Mouse (Mus musculus): ENCODE measurements at regions not wholly inside any gene's neighbourhood (a gene's known extent, or its start where the extent isn't known, plus 50 kb on each side); places are given as distances from the start of the nearest gene placed in this dataset.

- Histone ChIP-seq H3K27ac (replicated peaks) (no peak overlapping the region), H3K4me2 (replicated peaks) (no peak overlapping the region), H3K36me3 (no peaks in the 10 kb centered on the region), H3K9me3 (replicated peaks) (no peaks in the 10 kb centered on the region), H3K27me3 (no peaks in the 10 kb centered on the region), H3K4me1 (no peaks in the 10 kb centered on the region), H3K4me3 (replicated peaks) (no peak overlapping the region), H3K9ac (no peak overlapping the region)
- ATAC-seq (ENCODE audit: insufficient number of reproducible peaks, low FRiP score, low TSS enrichment, low read depth) = no peak
- WGBS = 44% methylated on average over 3 of the region's 3 CpGs
These were observed 157.8 kb upstream of the Chl1 start for GRCm38 (mm10) chr6:103352405-103353124.

DNA sequence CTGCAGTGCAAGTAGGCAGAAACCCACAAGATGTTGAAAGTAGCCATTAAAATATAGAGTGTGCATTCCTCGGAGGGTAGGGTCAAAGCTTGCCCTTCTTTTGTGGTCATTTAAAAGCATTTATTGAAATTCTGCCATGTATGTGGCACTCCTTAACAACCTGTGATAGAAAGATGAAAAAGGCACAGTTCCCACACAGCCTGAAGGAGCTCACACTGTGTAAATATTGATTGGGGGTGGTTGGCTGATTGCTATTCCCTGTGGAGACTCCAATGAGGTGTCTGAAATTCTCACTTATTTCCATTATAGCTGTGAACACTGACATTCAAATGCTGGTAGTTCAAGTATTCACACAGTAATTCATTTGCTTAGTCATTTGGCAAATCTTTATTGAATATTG is 157.0 kb upstream of the Chl1 start:
- ATAC-seq (ENCODE audit: insufficient number of reproducible peaks, low FRiP score, low TSS enrichment, low read depth) = no peak
- no peaks in the 10 kb centered on the region for H3K9me3 ChIP-seq (replicated peaks)
- H3K9ac ChIP-seq = no peak overlapping the region
- no peak overlapping the region for H3K4me3 ChIP-seq (replicated peaks)
- 71% methylated on average over 1 of the region's 1 CpGs for WGBS
- no peaks in the 10 kb centered on the region for H3K27me3 ChIP-seq
- H3K36me3 ChIP-seq = no peaks in the 10 kb centered on the region
- no peaks in the 10 kb centered on the region for H3K4me1 ChIP-seq
- H3K27ac ChIP-seq (replicated peaks) = no peak overlapping the region
- no peak overlapping the region for H3K4me2 ChIP-seq (replicated peaks)

DNA sequence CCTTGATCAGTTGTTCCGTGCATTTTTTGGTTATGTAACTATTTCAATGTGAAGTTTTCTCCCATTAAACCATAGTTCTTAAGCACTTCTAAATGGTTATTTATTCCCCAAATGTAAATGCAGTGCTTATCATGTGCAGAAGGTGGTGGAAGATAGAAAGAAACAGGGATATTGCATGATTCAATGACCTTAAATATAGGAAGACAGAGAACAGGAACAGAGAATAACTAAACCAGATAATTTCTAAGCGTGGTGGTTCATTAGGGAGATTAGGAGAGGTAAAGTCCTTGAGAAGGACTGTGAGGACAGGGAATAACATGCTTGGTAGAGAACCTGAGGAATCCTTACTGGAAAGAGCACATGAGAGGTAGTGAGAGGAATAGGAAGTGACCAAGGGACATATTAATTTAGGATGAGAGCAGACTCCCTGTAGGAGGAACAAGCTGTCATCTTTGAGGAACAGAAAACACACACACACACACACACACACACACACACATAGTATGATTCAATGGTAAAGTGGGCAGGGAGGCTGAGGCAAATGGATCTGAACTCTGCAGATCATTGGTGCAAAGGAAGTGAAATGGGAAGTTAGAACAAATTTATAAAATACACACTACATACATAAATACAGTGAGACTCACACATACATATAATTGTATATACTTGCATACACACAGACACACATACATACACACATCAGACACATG is 143.4 kb upstream of the Chl1 start:
- H3K4me1 ChIP-seq = no peaks in the 10 kb centered on the region
- WGBS = 77% methylated on average over 2 of the region's 2 CpGs
- ATAC-seq (ENCODE audit: insufficient number of reproducible peaks, low FRiP score, low TSS enrichment, low read depth) = no peak
- no peaks in the 10 kb centered on the region for H3K27me3 ChIP-seq
- H3K9me3 ChIP-seq (replicated peaks) = no peaks in the 10 kb centered on the region
- H3K4me3 ChIP-seq (replicated peaks) = no peak overlapping the region
- no peak overlapping the region for H3K27ac ChIP-seq (replicated peaks)
- H3K36me3 ChIP-seq = no peaks in the 10 kb centered on the region
- H3K4me2 ChIP-seq (replicated peaks) = no peak overlapping the region
- no peak overlapping the region for H3K9ac ChIP-seq

- Histone ChIP-seq H3K36me3 (no peaks in the 10 kb centered on the region), H3K4me3 (replicated peaks) (no peak overlapping the region), H3K4me1 (no peaks in the 10 kb centered on the region), H3K27ac (replicated peaks) (no peak overlapping the region), H3K4me2 (replicated peaks) (no peak overlapping the region), H3K9me3 (replicated peaks) (no peaks in the 10 kb centered on the region), H3K9ac (no peak overlapping the region), H3K27me3 (no peaks in the 10 kb centered on the region)
- 57% methylated on average over 7 of the region's 7 CpGs for WGBS
- ATAC-seq (ENCODE audit: insufficient number of reproducible peaks, low FRiP score, low TSS enrichment, low read depth) = no peak
These were observed 135.4 kb upstream of the Chl1 start for GRCm38 (mm10) chr6:103374956-103375355.

DNA sequence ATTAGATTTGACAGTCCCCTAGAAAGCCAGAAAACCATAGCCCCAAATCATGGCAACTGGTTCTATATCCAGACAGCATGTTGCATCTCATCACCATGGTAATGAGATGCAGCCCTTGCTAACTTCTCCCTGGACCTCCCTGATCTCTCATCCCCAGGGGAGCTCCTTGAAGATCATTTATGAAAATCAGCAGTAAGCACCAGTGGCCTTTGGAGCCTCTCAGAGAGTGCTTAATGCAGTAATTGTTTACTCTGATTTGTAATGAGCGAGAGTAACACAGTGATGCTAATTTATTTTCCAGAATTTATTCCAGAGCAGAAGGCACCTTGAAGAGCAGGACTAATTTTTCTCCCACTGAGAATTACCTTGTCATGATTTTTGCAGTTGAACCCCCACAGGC is 133.1 kb upstream of the Chl1 start:
- no peaks in the 10 kb centered on the region for H3K9me3 ChIP-seq (replicated peaks)
- no peaks in the 10 kb centered on the region for H3K4me1 ChIP-seq
- WGBS = 66% methylated on average over 1 of the region's 1 CpGs
- ATAC-seq (ENCODE audit: insufficient number of reproducible peaks, low FRiP score, low TSS enrichment, low read depth) = no peak
- no peak overlapping the region for H3K27ac ChIP-seq (replicated peaks)
- H3K4me2 ChIP-seq (replicated peaks) = no peak overlapping the region
- no peaks in the 10 kb centered on the region for H3K27me3 ChIP-seq
- H3K36me3 ChIP-seq = no peaks in the 10 kb centered on the region
- no peak overlapping the region for H3K9ac ChIP-seq
- H3K4me3 ChIP-seq (replicated peaks) = no peak overlapping the region

GRCm38 (mm10) chr6:103378047-103378446 is 132.3 kb upstream of the Chl1 start:
- H3K27ac ChIP-seq (replicated peaks) = no peak overlapping the region
- no peak overlapping the region for H3K4me3 ChIP-seq (replicated peaks)
- H3K4me2 ChIP-seq (replicated peaks) = no peak overlapping the region
- no peaks in the 10 kb centered on the region for H3K27me3 ChIP-seq
- H3K9ac ChIP-seq = no peak overlapping the region
- H3K4me1 ChIP-seq = no peaks in the 10 kb centered on the region
- no peaks in the 10 kb centered on the region for H3K36me3 ChIP-seq
- no peak for ATAC-seq (ENCODE audit: insufficient number of reproducible peaks, low FRiP score, low TSS enrichment, low read depth)
- H3K9me3 ChIP-seq (replicated peaks) = no peaks in the 10 kb centered on the region

DNA sequence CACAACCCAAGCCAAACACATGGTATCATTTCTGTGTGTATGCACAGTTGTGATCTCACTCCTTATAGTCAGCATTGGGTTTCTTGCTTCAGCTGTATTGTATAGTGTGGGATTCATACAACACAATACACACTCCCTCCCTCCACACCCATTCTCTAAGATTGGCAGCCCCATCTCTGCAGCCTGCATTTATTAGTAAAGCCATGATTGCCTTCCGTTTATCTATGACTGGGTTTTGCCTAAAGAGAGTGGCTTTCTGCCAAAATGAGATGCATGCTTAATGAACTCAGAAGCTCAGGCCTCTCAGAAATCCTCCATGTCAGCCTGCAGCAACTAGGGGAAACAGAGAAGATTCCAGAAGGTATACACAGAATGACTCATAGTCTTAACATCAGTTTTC is 129.4 kb upstream of the Chl1 start:
- no peak for ATAC-seq (ENCODE audit: insufficient number of reproducible peaks, low FRiP score, low TSS enrichment, low read depth)
- H3K36me3 ChIP-seq = no peaks in the 10 kb centered on the region
- H3K27me3 ChIP-seq = no peaks in the 10 kb centered on the region
- no peaks in the 10 kb centered on the region for H3K9me3 ChIP-seq (replicated peaks)
- no peak overlapping the region for H3K9ac ChIP-seq
- WGBS = 21% methylated on average over 1 of the region's 1 CpGs
- H3K27ac ChIP-seq (replicated peaks) = no peak overlapping the region
- H3K4me2 ChIP-seq (replicated peaks) = no peak overlapping the region
- H3K4me1 ChIP-seq = no peaks in the 10 kb centered on the region
- no peak overlapping the region for H3K4me3 ChIP-seq (replicated peaks)

DNA sequence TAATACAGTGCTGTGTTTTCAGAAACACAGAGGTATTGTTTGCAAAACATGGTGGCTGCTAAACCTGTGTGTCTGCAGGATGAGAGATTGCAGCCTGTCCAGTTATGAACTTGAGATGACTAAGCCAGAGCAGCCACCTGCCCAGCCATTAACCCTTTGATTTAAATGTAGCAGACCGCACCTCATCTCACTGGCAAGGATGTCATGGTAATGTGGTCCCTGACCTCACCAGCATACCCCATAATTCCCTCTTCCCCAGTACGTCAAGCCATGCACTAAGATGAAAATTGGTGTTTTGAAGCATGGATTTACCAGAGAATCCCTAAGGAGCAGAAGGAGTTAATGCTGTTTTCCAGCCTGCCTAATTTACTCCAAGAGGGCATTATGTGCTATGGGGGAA is 128.5 kb upstream of the Chl1 start:
- H3K9ac ChIP-seq = no peak overlapping the region
- H3K9me3 ChIP-seq (replicated peaks) = no peaks in the 10 kb centered on the region
- no peak for ATAC-seq (ENCODE audit: insufficient number of reproducible peaks, low FRiP score, low TSS enrichment, low read depth)
- H3K4me3 ChIP-seq (replicated peaks) = no peak overlapping the region
- no peaks in the 10 kb centered on the region for H3K4me1 ChIP-seq
- no peaks in the 10 kb centered on the region for H3K27me3 ChIP-seq
- 61% methylated on average over 2 of the region's 2 CpGs for WGBS
- no peak overlapping the region for H3K4me2 ChIP-seq (replicated peaks)
- H3K36me3 ChIP-seq = no peaks in the 10 kb centered on the region
- H3K27ac ChIP-seq (replicated peaks) = no peak overlapping the region

DNA sequence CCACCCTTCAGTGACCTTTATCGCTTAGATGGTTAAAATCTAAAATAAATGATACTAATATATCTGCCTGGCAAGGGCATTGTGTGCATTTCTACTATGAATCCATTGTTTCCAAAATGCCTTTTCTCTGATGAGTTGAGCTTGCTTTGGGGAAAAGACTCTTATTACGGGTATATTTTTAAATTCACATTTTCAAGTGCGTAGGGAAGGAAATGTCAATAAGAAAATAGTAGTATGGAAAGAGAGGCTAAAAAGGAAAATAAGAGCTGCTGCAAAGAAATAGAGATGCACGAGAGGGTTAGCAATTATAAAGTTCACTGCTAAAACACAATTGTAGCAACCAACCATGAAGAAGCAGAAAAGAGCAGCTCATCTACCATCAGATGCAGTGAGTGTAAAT is 123.8 kb upstream of the Chl1 start:
- H3K9ac ChIP-seq = no peak overlapping the region

GRCm38 (mm10) chr6:103405961-103406360 is 104.4 kb upstream of the Chl1 start:
- no peaks in the 10 kb centered on the region for H3K36me3 ChIP-seq
- ATAC-seq (ENCODE audit: insufficient number of reproducible peaks, low FRiP score, low TSS enrichment, low read depth) = no peak
- no peak overlapping the region for H3K9ac ChIP-seq
- H3K4me1 ChIP-seq = no peaks in the 10 kb centered on the region
- H3K27ac ChIP-seq (replicated peaks) = no peak overlapping the region
- H3K9me3 ChIP-seq (replicated peaks) = no peaks in the 10 kb centered on the region
- H3K27me3 ChIP-seq = no peaks in the 10 kb centered on the region
- no peak overlapping the region for H3K4me3 ChIP-seq (replicated peaks)
- H3K4me2 ChIP-seq (replicated peaks) = no peak overlapping the region

More for the DNA sequence above, 123.8 kb upstream of the Chl1 start:
- H3K36me3 ChIP-seq = no peaks in the 10 kb centered on the region
- ATAC-seq (ENCODE audit: insufficient number of reproducible peaks, low FRiP score, low TSS enrichment, low read depth) = no peak
- H3K4me1 ChIP-seq = no peaks in the 10 kb centered on the region
- no peak overlapping the region for H3K4me2 ChIP-seq (replicated peaks)
- H3K9me3 ChIP-seq (replicated peaks) = no peaks in the 10 kb centered on the region
- no peak overlapping the region for H3K27ac ChIP-seq (replicated peaks)
- WGBS = 80% methylated on average over 4 of the region's 4 CpGs
- H3K4me3 ChIP-seq (replicated peaks) = no peak overlapping the region
- H3K27me3 ChIP-seq = no peaks in the 10 kb centered on the region

GRCm38 (mm10) chr6:103414888-103415287 is 95.5 kb upstream of the Chl1 start:
- no peak for ATAC-seq (ENCODE audit: insufficient number of reproducible peaks, low FRiP score, low TSS enrichment, low read depth)
- no peaks in the 10 kb centered on the region for H3K27me3 ChIP-seq
- no peaks in the 10 kb centered on the region for H3K9me3 ChIP-seq (replicated peaks)
- 74% methylated on average over 2 of the region's 2 CpGs for WGBS
- no peak overlapping the region for H3K9ac ChIP-seq
- H3K4me3 ChIP-seq (replicated peaks) = no peak overlapping the region
- no peak overlapping the region for H3K4me2 ChIP-seq (replicated peaks)
- H3K4me1 ChIP-seq = no peaks in the 10 kb centered on the region
- no peak overlapping the region for H3K27ac ChIP-seq (replicated peaks)
- H3K36me3 ChIP-seq = no peaks in the 10 kb centered on the region
